ENCODE assay signal across 8 mouse cellular contexts in genomic region chr8:105225272-105225593, GRCm38 (mm10). TPM values are rescaled to one million over a fixed set of nuclear protein-coding genes. Genes with fewer than 3 reads are reported as not detected.
A peak's percentile ranks its signal among the peaks of the same experiment; 100 is the strongest.
DNase-seq lines count a peak whose midpoint lies in the region; ATAC-seq and TF ChIP-seq lines count a peak whose summit lies in the region.

No protein-coding gene starts in this region.

- TF ChIP-seq CTCF in liver, adult 2 months (IDR thresholded peaks at IDR 0.05; ENCODE audit: low read depth, low read length): no peak
- no peak for TF ChIP-seq CTCF in intestine, postnatal 0 days (IDR thresholded peaks at IDR 0.05; ENCODE audit: low read depth)

- no peak; the same call in 1 of the 2 replicates for ATAC-seq in embryonic facial prominence, embryonic 14.5 days (ENCODE audit: low read depth)
- no peak for ATAC-seq in intestine, postnatal 0 days
- ATAC-seq in neural tube, embryonic 13.5 days (ENCODE audit: low read depth): no peak; the same call in 1 of the 2 replicates
- no peak for ATAC-seq in megakaryocyte-erythroid progenitor cell, adult 5-6 weeks (replicated peaks; ENCODE audit: low FRiP score, low TSS enrichment, poor library complexity, severe bottlenecking)

- DNase-seq in liver, adult 2 months (ENCODE audit: extremely low read depth, low read depth, low spot score): no peak
- no peak for DNase-seq in liver
- no peak for DNase-seq in embryonic facial prominence, embryonic 14.5 days (ENCODE audit: low spot score)
- DNase-seq in layer of hippocampus, adult 18-20 months (ENCODE audit: low spot score in 2 of 2): no peak
- no peak for DNase-seq in thymus, postnatal 36 days

- H3K79me2 ChIP-seq in liver, adult 2 months (ENCODE audit: control insufficient read depth, insufficient read depth, low read length): peaks cover 24% of the 10 kb centered on the region; the same call in 1 of the 2 replicates

- TF ChIP-seq POLR2A in liver, adult 2 months (IDR thresholded peaks at IDR 0.05; ENCODE audit: extremely low read depth, insufficient read depth, low read length): no peak

- peak overlapping the region; percentile 98 for H3K27ac ChIP-seq in liver, adult 2 months (replicated peaks; ENCODE audit: insufficient read depth, low read depth, low read length)
- peak overlapping the region; percentile 42; the same call in 1 of the 2 replicates for H3K27ac ChIP-seq in embryonic facial prominence, embryonic 14.5 days (replicated peaks; ENCODE audit: low read depth, low read length)
- peak overlapping the region; percentile 88 for H3K27ac ChIP-seq in intestine, postnatal 0 days (ENCODE audit: low read depth, low read length)
- H3K27ac ChIP-seq in neural tube, embryonic 13.5 days (replicated peaks): peak overlapping the region; percentile 85

- peak overlapping the region; percentile 61 for H3K4me2 ChIP-seq in embryonic facial prominence, embryonic 14.5 days (ENCODE audit: low read depth, low read length)
- H3K4me2 ChIP-seq in intestine, postnatal 0 days (replicated peaks; ENCODE audit: low read depth): peak overlapping the region; percentile 78
- peak overlapping the region; percentile 87 for H3K4me2 ChIP-seq in neural tube, embryonic 13.5 days

- peaks cover 15% of the 10 kb centered on the region for H3K36me3 ChIP-seq in liver, adult 2 months (ENCODE audit: control insufficient read depth, insufficient read depth, low read length)
- no peaks in the 10 kb centered on the region for H3K36me3 ChIP-seq in embryonic facial prominence, embryonic 14.5 days (ENCODE audit: control insufficient read depth, insufficient read depth, low read length)
- no peaks in the 10 kb centered on the region for H3K36me3 ChIP-seq in intestine, postnatal 0 days (ENCODE audit: control insufficient read depth, insufficient read depth)
- H3K36me3 ChIP-seq in neural tube, embryonic 13.5 days: no peaks in the 10 kb centered on the region

- under 1% methylated on average over 27 of the region's 27 CpGs for WGBS in liver, adult 2 months
- WGBS in embryonic facial prominence, embryonic 14.5 days: 0% methylated on average over 17 of the region's 27 CpGs
- under 1% methylated on average over 27 of the region's 27 CpGs for WGBS in intestine, postnatal 0 days
- WGBS in neural tube, embryonic 13.5 days: under 1% methylated on average over 27 of the region's 27 CpGs

- no peaks in the 10 kb centered on the region for H3K9me3 ChIP-seq in embryonic facial prominence, embryonic 14.5 days (ENCODE audit: control insufficient read depth, low read length)
- H3K9me3 ChIP-seq in intestine, postnatal 0 days (ENCODE audit: control insufficient read depth): no peaks in the 10 kb centered on the region
- H3K9me3 ChIP-seq in neural tube, embryonic 13.5 days: no peaks in the 10 kb centered on the region

- H3K4me1 ChIP-seq in liver, adult 2 months (ENCODE audit: control insufficient read depth, insufficient read depth, low read length): peaks cover 18% of the 10 kb centered on the region
- peaks cover 11% of the 10 kb centered on the region for H3K4me1 ChIP-seq in embryonic facial prominence, embryonic 14.5 days (ENCODE audit: control insufficient read depth, insufficient read depth, low read length)
- peaks cover 12% of the 10 kb centered on the region; the same call in 1 of the 2 replicates for H3K4me1 ChIP-seq in intestine, postnatal 0 days (replicated peaks; ENCODE audit: control insufficient read depth, insufficient read depth, low read length)
- peaks cover 23% of the 10 kb centered on the region for H3K4me1 ChIP-seq in neural tube, embryonic 13.5 days (replicated peaks)

- H3K4me3 ChIP-seq in liver, adult 2 months (ENCODE audit: insufficient read depth, low read depth, low read length): peak overlapping the region; percentile 93
- H3K4me3 ChIP-seq in embryonic facial prominence, embryonic 14.5 days (ENCODE audit: low read depth, low read length): peak overlapping the region; percentile 85
- H3K4me3 ChIP-seq in intestine, postnatal 0 days (ENCODE audit: low read depth, low read length): peak overlapping the region; percentile 92
- peak overlapping the region; percentile 96 for H3K4me3 ChIP-seq in neural tube, embryonic 13.5 days

- no peaks in the 10 kb centered on the region for H3K27me3 ChIP-seq in liver, adult 2 months (ENCODE audit: control insufficient read depth, insufficient read depth, low read length)
- no peaks in the 10 kb centered on the region for H3K27me3 ChIP-seq in embryonic facial prominence, embryonic 14.5 days (replicated peaks; ENCODE audit: control insufficient read depth, insufficient read depth, low read length)
- no peaks in the 10 kb centered on the region for H3K27me3 ChIP-seq in intestine, postnatal 0 days (replicated peaks; ENCODE audit: control insufficient read depth, insufficient read depth, low read length)
- H3K27me3 ChIP-seq in neural tube, embryonic 13.5 days: no peaks in the 10 kb centered on the region

- peak overlapping the region; percentile 98 for H3K9ac ChIP-seq in liver, adult 2 months (ENCODE audit: low read depth, low read length)
- peak overlapping the region; percentile 85 for H3K9ac ChIP-seq in embryonic facial prominence, embryonic 14.5 days (ENCODE audit: low read depth, low read length)
- peak overlapping the region; percentile 88 for H3K9ac ChIP-seq in intestine, postnatal 0 days (ENCODE audit: low read depth, low read length)
- H3K9ac ChIP-seq in neural tube, embryonic 13.5 days: peak overlapping the region; percentile 90

RNA-seq across cellular contexts. Expression of gene D230025D16Rik, which starts 0.3 kb away (rescaled TPM):
- 67.3 and 67.5 TPM in 2 replicates for total RNA-seq in liver, adult 2 months (2014; rRNA removed)
- 39.0 and 54.9 TPM in 2 replicates for polyA plus RNA-seq in liver, adult 2 months (2012; rRNA removed)
- 25.4 and 27.0 TPM in 2 replicates for polyA plus RNA-seq in embryonic facial prominence, embryonic 14.5 days (2014; fragmentation: Nextera tagmentation; extraction: Ambion mirVana)
- polyA plus RNA-seq in intestine, postnatal 0 days (2015; fragmentation: Nextera tagmentation; extraction: Ambion mirVana): 14.3 and 14.8 TPM in 2 replicates
- 27.3 and 27.5 TPM in 2 replicates for polyA plus RNA-seq in neural tube, embryonic 13.5 days (2015; fragmentation: Nextera tagmentation; extraction: Ambion mirVana)
- total RNA-seq in layer of hippocampus, adult 18-20 months (2021): 10 to 100 TPM; 35.4 to 39.0 TPM
- total RNA-seq in megakaryocyte-erythroid progenitor cell, adult 5-6 weeks (2014; fragmentation: Nextera tagmentation): 22.9 and 24.2 TPM in 2 replicates
- total RNA-seq in megakaryocyte-erythroid progenitor cell, adult 5-6 weeks (2017): 11.3 and 15.1 TPM in 2 replicates

RNA-seq across cellular contexts. Expression of gene B3gnt9, which starts 29.7 kb away (rescaled TPM):
- total RNA-seq in liver, adult 2 months (2014; rRNA removed): 0.74 and 0.87 TPM in 2 replicates
- 1.2 and 1.4 TPM in 2 replicates for polyA plus RNA-seq in liver, adult 2 months (2012; rRNA removed)
- 37.0 and 42.8 TPM in 2 replicates for polyA plus RNA-seq in embryonic facial prominence, embryonic 14.5 days (2014; fragmentation: Nextera tagmentation; extraction: Ambion mirVana)
- polyA plus RNA-seq in intestine, postnatal 0 days (2015; fragmentation: Nextera tagmentation; extraction: Ambion mirVana): 7.1 and 8.1 TPM in 2 replicates
- 7.4 and 8.8 TPM in 2 replicates for polyA plus RNA-seq in neural tube, embryonic 13.5 days (2015; fragmentation: Nextera tagmentation; extraction: Ambion mirVana)
- 1 to 10 TPM; 3.3 to 3.8 TPM for total RNA-seq in layer of hippocampus, adult 18-20 months (2021)
- total RNA-seq in megakaryocyte-erythroid progenitor cell, adult 5-6 weeks (2014; fragmentation: Nextera tagmentation): 1.4 and 2.6 TPM in 2 replicates
- 0.23 TPM in 1 of 2 replicates, not detected in the other for total RNA-seq in megakaryocyte-erythroid progenitor cell, adult 5-6 weeks (2017)

RNA-seq across cellular contexts. Expression of gene Tradd, which starts 39.2 kb away (rescaled TPM):
- total RNA-seq in liver, adult 2 months (2014; rRNA removed): 11.8 and 12.3 TPM in 2 replicates
- 16.1 and 18.6 TPM in 2 replicates for polyA plus RNA-seq in liver, adult 2 months (2012; rRNA removed)
- 21.1 and 23.3 TPM in 2 replicates for polyA plus RNA-seq in embryonic facial prominence, embryonic 14.5 days (2014; fragmentation: Nextera tagmentation; extraction: Ambion mirVana)
- polyA plus RNA-seq in intestine, postnatal 0 days (2015; fragmentation: Nextera tagmentation; extraction: Ambion mirVana): 50.6 TPM in 2 replicates
- polyA plus RNA-seq in neural tube, embryonic 13.5 days (2015; fragmentation: Nextera tagmentation; extraction: Ambion mirVana): 21.4 and 25.0 TPM in 2 replicates
- 1 to 10 TPM; 7.8 to 8.5 TPM for total RNA-seq in layer of hippocampus, adult 18-20 months (2021)
- 10.1 and 18.1 TPM in 2 replicates for total RNA-seq in megakaryocyte-erythroid progenitor cell, adult 5-6 weeks (2014; fragmentation: Nextera tagmentation)
- 14.0 and 15.0 TPM in 2 replicates for total RNA-seq in megakaryocyte-erythroid progenitor cell, adult 5-6 weeks (2017)

RNA-seq across cellular contexts. Expression of gene Fbxl8, which starts 39.2 kb away (rescaled TPM):
- 1.9 and 3.4 TPM in 2 replicates for total RNA-seq in liver, adult 2 months (2014; rRNA removed)
- 6.7 and 7.3 TPM in 2 replicates for polyA plus RNA-seq in liver, adult 2 months (2012; rRNA removed)
- polyA plus RNA-seq in embryonic facial prominence, embryonic 14.5 days (2014; fragmentation: Nextera tagmentation; extraction: Ambion mirVana): 2.9 and 3.2 TPM in 2 replicates
- polyA plus RNA-seq in intestine, postnatal 0 days (2015; fragmentation: Nextera tagmentation; extraction: Ambion mirVana): 6.0 and 6.2 TPM in 2 replicates
- polyA plus RNA-seq in neural tube, embryonic 13.5 days (2015; fragmentation: Nextera tagmentation; extraction: Ambion mirVana): 1.8 and 2.0 TPM in 2 replicates
- 1 to 10 TPM; 1.0 to 1.1 TPM for total RNA-seq in layer of hippocampus, adult 18-20 months (2021)
- total RNA-seq in megakaryocyte-erythroid progenitor cell, adult 5-6 weeks (2014; fragmentation: Nextera tagmentation): 2.4 and 2.7 TPM in 2 replicates
- 1.7 and 1.9 TPM in 2 replicates for total RNA-seq in megakaryocyte-erythroid progenitor cell, adult 5-6 weeks (2017)

RNA-seq across cellular contexts. Expression of gene Hsf4, which starts 44.4 kb away (rescaled TPM):
- 4.4 and 4.8 TPM in 2 replicates for total RNA-seq in liver, adult 2 months (2014; rRNA removed)
- polyA plus RNA-seq in liver, adult 2 months (2012; rRNA removed): 9.4 and 11.0 TPM in 2 replicates
- polyA plus RNA-seq in embryonic facial prominence, embryonic 14.5 days (2014; fragmentation: Nextera tagmentation; extraction: Ambion mirVana): 0.38 and 0.49 TPM in 2 replicates
- polyA plus RNA-seq in intestine, postnatal 0 days (2015; fragmentation: Nextera tagmentation; extraction: Ambion mirVana): 0.27 and 0.48 TPM in 2 replicates
- 0.32 and 0.44 TPM in 2 replicates for polyA plus RNA-seq in neural tube, embryonic 13.5 days (2015; fragmentation: Nextera tagmentation; extraction: Ambion mirVana)
- 10 to 100 TPM; 11.5 to 13.0 TPM for total RNA-seq in layer of hippocampus, adult 18-20 months (2021)
- not detected in 2 replicates for total RNA-seq in megakaryocyte-erythroid progenitor cell, adult 5-6 weeks (2014; fragmentation: Nextera tagmentation)
- total RNA-seq in megakaryocyte-erythroid progenitor cell, adult 5-6 weeks (2017): not detected in 2 replicates

Comparison
In these comparisons a context has a peak if more than half of its experiments do, and no peak if none do; other contexts are left out.
1. H3K27ac ChIP-seq: peak in every context shown above with its lines; median percentile 98 in liver, adult 2 months; 88 in intestine, postnatal 0 days; 85 in neural tube, embryonic 13.5 days; 42 in embryonic facial prominence, embryonic 14.5 days.